Comparison of ENCODE assay signal across 21 mouse cellular contexts in genomic region chr13:82225430-82225829, GRCm38 (mm10).
DNase-seq lines count a peak whose midpoint lies in the region; ATAC-seq and TF ChIP-seq lines count a peak whose summit lies in the region.
"Had no signal": no experiment of that assay in that cellular context is flagged by ENCODE, and none has a peak within 500 bp of the region (broad histone marks: within the 10 kb centered on the region; RNA-seq: fewer than 3 reads in every experiment).

No protein-coding gene starts in this region.

- no peak for TF ChIP-seq EP300 in lung, postnatal 0 days (IDR thresholded peaks at IDR 0.05)

- H3K9me3 ChIP-seq in lung, embryonic 14.5 days (ENCODE audit: low read depth, low read length), result no peaks in the 10 kb centered on the region
- H3K9me3 ChIP-seq in lung, embryonic 16.5 days (ENCODE audit: control insufficient read depth, low read length), result no peaks in the 10 kb centered on the region
- no peaks in the 10 kb centered on the region for H3K9me3 ChIP-seq in lung, postnatal 0 days (ENCODE audit: low read length)
- H3K9me3 ChIP-seq: G1E had no signal

- no peaks in the 10 kb centered on the region for H3K36me3 ChIP-seq in lung, embryonic 14.5 days (ENCODE audit: insufficient read depth)
- no peaks in the 10 kb centered on the region for H3K36me3 ChIP-seq in lung, embryonic 16.5 days (ENCODE audit: control insufficient read depth, insufficient read depth, low read length)
- H3K36me3 ChIP-seq in lung, postnatal 0 days (ENCODE audit: insufficient read depth, low read length), result no peaks in the 10 kb centered on the region
- H3K36me3 ChIP-seq: G1E had no signal

- H3K9ac ChIP-seq in lung, embryonic 14.5 days, result no peak overlapping the region
- H3K9ac ChIP-seq in lung, embryonic 16.5 days (ENCODE audit: low read length), result no peak overlapping the region
- no peak overlapping the region for H3K9ac ChIP-seq in lung, postnatal 0 days (replicated peaks; ENCODE audit: low read depth)

- no peak overlapping the region for H3K4me3 ChIP-seq in lung, embryonic 14.5 days (ENCODE audit: low read depth, low read length)
- H3K4me3 ChIP-seq in lung, embryonic 16.5 days (ENCODE audit: low read length), result no peak overlapping the region
- H3K4me3 ChIP-seq in lung, postnatal 0 days (ENCODE audit: low read depth, low read length), result no peak overlapping the region

- H3K4me1 ChIP-seq in lung, embryonic 14.5 days (ENCODE audit: insufficient read depth), result no peaks in the 10 kb centered on the region
- no peaks in the 10 kb centered on the region for H3K4me1 ChIP-seq in lung, embryonic 16.5 days (replicated peaks; ENCODE audit: control insufficient read depth, insufficient read depth, low read length)
- no peaks in the 10 kb centered on the region for H3K4me1 ChIP-seq in lung, postnatal 0 days (ENCODE audit: insufficient read depth, low read depth, low read length)

- no peaks in the 10 kb centered on the region for H3K27me3 ChIP-seq in lung, embryonic 14.5 days (ENCODE audit: insufficient read depth, low read length)
- H3K27me3 ChIP-seq in lung, embryonic 16.5 days (ENCODE audit: control insufficient read depth, insufficient read depth, low read depth, low read length), result no peaks in the 10 kb centered on the region
- no peaks in the 10 kb centered on the region for H3K27me3 ChIP-seq in lung, postnatal 0 days (replicated peaks; ENCODE audit: insufficient read depth, low read length)
- H3K27me3 ChIP-seq: CH12.LX, Patski had no signal

- peak; percentile 67 for DNase-seq in lung, embryonic 14.5 days
- DNase-seq in lung, postnatal 25 days (ENCODE audit: low spot score), result no peak
- no peak for DNase-seq in lung, postnatal 36 days
- peak; percentile 11 for DNase-seq in lung, postnatal 0 days (ENCODE audit: low spot score)
- DNase-seq in lung, postnatal 4 days, result no peak
- DNase-seq: adrenal gland, adult 2 months; adrenal gland, adult 8-10 months; adrenal gland, postnatal 10 days; adrenal gland, postnatal 14 days; adrenal gland, postnatal 25 days; adrenal gland, postnatal 36 days; B cell, adult 2 months; cerebellum, adult 11 months; cerebellum, adult 11-12 months; cerebellum, adult 18-20 months had no signal

- no peak overlapping the region for H3K27ac ChIP-seq in lung, embryonic 14.5 days (ENCODE audit: low read depth)
- no peak overlapping the region for H3K27ac ChIP-seq in lung, embryonic 16.5 days (ENCODE audit: low read length)
- no peak overlapping the region for H3K27ac ChIP-seq in lung, postnatal 0 days (ENCODE audit: low read length)

- TF ChIP-seq CTCF in lung, embryonic 14.5 days (IDR thresholded peaks at IDR 0.05; ENCODE audit: low read depth), result no peak
- no peak for TF ChIP-seq CTCF in lung, postnatal 0 days (IDR thresholded peaks at IDR 0.05)

- peak; percentile 52; the same call in 1 of the 2 replicates for ATAC-seq in lung, embryonic 14.5 days (ENCODE audit: insufficient read depth)
- 0 out of 2 replicates have a peak, but pooled peaks have one; percentile 41 for ATAC-seq in lung, embryonic 16.5 days (ENCODE audit: low read depth)
- ATAC-seq in lung, postnatal 0 days, result no peak
- ATAC-seq: activated CD4-positive, CD25-positive, alpha-beta regulatory T cell, adult 4 months; CD4-positive, CD25-positive, alpha-beta regulatory T cell, adult 4 months; Patski had no signal

- no peak overlapping the region for H3K4me2 ChIP-seq in lung, embryonic 14.5 days
- H3K4me2 ChIP-seq in lung, embryonic 16.5 days (ENCODE audit: low read depth, low read length), result no peak overlapping the region
- no peak overlapping the region for H3K4me2 ChIP-seq in lung, postnatal 0 days (replicated peaks; ENCODE audit: low read depth, low read length)

Comparison
In these comparisons a context has a peak if more than half of its experiments do, and no peak if none do; other contexts are left out.
1. DNase-seq: peak in lung, embryonic 14.5 days (single experiment) and lung, postnatal 0 days (single experiment); none in lung, postnatal 25 days (single experiment), lung, postnatal 36 days (single experiment) and lung, postnatal 4 days (0 of 2).